Mouse (Mus musculus): ENCODE data around the gene Parp3.
A peak's percentile ranks its signal among the peaks of the same experiment; 100 is the strongest.

The Parp3 gene

GRCm38 (mm10) chr9:106456325-106457162 is 20.2 kb downstream of the Parp3 start:
- DNase-seq: no peak

- DNase-seq: no peak
Observed at GRCm38 (mm10) chr9:106454888-106455681, 21.7 kb downstream of the Parp3 start.

DNA sequence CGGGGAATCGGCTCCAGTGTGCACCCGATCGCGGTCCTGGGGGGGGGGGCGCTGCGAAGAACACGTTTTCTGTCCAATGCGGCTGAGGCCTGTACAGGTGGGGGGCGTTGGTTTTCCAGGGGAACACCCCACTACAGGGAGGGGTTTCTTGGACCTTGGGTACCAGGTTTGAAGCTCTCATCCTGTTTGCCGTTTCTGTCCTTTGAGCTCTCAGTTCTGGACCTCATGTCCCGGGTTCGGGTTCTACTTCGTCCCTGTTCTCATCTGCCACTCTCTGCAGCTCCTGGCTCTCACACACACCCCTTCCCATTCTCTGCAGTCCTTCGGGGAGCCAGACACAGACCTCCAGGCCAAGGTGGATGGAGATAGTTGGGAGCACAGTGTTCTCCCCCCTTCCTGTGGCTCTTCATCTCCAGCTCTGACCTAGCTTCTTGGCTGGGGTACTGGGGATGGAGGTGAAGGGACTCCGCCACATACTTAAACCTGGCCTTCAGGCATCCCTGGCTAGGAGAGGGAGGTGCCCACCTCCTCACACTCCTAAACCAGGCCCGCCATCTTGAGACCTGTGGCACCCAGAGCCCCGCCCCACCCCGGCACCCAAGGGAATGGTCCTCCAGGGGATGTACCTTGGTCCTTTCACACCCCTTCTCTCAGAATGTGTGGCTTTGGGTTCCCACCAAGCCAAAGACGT is 22.5 kb downstream of the Parp3 start:
- DNase-seq: no peak

DNA sequence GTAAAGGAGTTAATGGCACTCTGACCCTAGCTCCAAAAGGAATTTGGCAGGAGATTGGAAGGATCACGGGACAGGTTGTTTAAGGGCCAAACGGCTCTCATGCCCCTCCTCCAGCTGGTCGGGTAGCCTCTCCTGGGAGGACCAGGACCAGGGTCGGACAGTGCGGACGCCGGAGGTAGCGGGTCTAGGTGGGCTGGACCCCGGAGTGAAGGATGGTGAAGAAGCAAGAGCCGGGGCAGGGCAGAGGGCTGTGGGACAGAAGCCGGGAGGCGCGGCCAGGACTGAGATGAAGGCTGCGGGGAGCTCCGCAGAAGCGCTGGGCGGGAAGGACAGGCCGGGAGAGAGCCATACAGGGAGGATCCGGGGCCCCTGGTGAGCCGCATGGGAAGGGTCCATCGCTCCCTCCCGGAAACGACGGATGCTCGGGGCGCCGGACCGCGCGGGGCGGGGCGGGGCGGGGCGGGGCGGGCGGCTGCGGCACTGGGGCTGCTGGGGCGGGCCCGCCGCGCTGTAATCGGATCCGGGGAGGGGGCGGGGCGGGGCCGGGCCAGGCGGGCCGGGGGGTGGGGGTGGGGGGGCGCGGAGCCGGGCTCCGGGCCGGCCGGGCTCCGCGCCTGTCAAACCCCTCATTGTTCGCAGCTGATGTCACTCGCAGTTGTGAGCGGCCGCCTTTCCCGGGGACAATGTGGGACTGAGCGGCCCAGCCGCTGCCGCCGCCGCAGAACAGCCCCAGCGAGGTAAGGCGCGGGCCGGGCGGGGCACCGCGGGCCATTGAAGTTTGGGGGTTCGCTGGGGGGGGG is 23.3 kb downstream of the Parp3 start, which contains the start of gene Pcbp4:
Gene Pcbp4, plus strand, starts transcription at position 21 of the 800 bp plus-strand sequence.
- DNase-seq: peak; percentile 60

- no peak for DNase-seq
Observed at GRCm38 (mm10) chr9:106452821-106453220, 23.9 kb downstream of the Parp3 start.

- DNase-seq: no peak
Observed at GRCm38 (mm10) chr9:106452351-106452750, 24.4 kb downstream of the Parp3 start.

DNA sequence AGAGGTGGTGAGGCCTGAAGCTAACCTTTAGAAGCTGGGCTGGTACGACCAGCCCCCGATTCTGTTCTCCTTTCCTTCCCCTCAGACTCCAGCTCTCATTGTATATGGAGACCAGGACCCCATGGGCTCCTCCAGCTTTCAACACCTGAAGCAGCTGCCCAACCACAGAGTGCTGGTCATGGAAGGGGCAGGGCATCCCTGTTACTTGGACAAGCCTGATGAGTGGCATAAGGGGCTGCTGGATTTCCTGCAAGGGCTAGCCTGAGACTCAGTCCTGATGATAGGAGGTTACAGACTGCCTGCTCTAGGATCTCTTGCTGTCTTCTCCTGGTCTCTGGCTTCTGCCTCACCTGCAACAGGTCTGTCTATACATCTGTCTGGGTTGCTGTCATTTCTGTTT is 24.9 kb downstream of the Parp3 start:
- no peak for DNase-seq

DNA sequence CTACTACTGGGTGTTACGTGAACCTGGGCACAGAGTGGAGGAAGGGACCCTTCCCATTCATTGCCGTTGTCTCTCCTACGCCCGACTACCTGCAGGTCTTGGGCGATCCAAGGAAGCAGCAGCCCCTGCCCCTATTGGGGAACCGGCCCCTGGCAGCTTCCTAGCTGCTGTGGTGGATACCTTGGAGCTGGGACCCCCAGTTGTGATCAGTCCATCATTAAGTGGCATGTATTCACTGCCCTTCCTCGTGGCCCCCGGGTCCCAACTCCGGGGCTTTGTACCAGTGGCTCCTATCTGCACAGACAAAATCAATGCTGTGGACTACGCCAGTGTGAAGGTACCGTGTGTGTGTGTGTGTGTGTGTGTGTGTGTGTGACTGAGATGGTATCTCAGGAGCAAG is 25.5 kb downstream of the Parp3 start:
- no peak for DNase-seq

GRCm38 (mm10) chr9:106450661-106451060 is 26.1 kb downstream of the Parp3 start:
- DNase-seq: peak; percentile 80

DNA sequence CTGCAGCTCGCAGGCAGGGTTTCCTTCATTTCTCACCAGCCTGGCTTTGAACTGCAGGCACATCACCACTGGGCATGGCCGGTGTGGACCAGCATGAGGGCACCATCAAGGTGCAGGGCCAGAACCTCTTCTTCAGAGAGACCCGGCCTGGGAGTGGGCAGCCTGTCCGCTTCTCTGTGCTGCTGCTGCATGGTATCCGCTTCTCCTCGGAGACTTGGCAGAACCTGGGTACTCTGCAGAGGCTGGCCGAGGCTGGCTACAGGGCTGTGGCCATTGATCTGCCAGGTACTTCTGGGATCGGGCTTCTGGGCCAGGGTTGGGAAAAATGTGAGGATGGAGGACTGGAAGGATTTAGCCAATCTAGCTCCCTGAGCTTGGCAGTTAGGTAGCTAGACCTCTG is 26.8 kb downstream of the Parp3 start:
- DNase-seq: no peak

DNA sequence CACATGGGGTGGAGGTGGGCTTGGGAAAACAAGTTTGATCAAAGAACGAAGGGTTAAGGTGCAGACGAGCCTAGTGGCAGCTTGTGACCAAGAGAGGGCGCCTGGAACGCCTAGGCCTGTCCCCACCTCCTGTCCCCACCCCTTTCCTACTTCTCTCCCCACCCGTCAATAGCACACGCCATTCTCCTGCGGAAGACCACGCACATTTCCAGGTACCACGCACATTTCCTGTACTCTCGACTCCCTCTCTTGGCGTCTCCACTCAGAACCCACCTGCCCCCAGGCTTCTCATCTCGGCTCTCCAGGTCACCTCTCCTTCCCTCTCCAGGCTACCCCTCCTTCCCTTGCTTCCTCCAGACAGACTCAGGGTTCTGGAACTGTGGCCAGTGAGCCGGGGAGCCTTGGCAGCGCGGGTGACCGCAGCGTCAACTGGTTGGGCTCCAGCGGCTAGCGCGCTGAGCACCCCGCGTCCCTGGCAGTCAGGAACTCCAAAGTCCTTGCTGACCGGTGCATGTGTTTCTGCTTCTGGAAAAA is 28.2 kb downstream of the Parp3 start:
- peak; percentile 90 for DNase-seq

DNA sequence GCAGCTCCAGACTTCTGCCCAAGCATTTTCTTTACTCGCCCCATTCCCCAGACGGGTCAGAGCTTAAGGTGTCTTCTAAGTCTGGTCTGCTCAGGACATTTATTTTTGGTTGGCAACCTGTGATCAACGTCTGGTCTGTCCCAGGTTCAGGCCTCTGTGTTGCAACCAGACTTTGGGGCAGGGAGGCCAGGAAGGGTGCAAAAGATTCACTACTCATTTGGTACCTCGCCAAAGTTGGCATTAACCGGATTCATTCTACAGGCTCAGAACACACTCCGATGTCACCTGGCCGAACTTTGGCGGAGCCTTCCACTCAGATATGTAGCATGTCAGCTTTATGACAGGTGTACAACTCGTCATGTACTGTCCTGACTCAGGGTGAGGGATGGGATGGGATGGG is 28.8 kb downstream of the Parp3 start:
- no peak for DNase-seq

- peak; percentile 98 for DNase-seq
Observed at GRCm38 (mm10) chr9:106447348-106447747, 29.4 kb downstream of the Parp3 start, which contains the start of the genes Abhd14b and Abhd14a. Abhd14b (plus strand) TSS chr9:106447459. Abhd14a (minus strand) TSS chr9:106447678.

GRCm38 (mm10) chr9:106444836-106445235 is 31.9 kb downstream of the Parp3 start:
- DNase-seq: no peak

DNA sequence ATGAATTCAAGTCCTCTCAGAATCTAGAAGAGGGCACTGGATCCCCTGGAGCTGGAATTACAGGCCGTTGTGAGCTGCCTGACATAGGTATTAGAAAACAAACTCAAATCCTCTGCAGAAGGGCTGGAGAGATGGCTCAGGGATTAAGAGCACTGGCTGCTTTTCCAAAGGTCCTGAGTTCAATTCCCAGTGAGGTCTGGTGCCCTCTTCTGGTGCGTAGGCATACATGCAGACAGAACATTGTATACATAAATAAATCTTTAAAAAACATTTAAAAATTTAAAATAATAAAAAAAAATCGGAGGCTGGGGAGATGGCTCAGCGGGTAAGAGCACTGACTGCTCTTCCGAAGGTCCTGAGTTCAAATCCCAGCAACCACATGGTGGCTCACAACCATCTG is 34.1 kb downstream of the Parp3 start:
- DNase-seq: no peak

DNA sequence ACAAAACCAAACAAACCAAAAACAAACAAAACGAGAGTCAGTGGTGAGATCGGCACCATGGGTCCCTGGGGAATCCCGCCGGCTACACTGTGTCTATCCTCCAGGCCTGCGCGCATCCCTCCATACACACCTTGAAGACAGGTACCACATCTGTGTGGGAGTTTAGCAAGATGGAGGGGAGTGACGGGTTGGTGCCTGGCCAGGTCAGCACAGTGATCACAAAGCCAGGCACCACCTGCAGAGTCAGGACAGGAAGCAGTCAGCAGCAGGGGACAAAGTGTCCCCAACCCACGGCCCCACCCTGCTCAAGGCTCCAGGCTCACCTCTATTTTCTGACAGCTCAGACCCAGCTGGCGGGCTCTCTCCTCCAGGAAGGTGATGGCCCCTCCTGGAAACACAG is 40.2 kb downstream of the Parp3 start:
- DNase-seq: no peak

GRCm38 (mm10) chr9:106433389-106433788 is 43.4 kb downstream of the Parp3 start:
- DNase-seq: no peak

- no peak for DNase-seq
Observed at GRCm38 (mm10) chr9:106430015-106430264, 46.8 kb downstream of the Parp3 start.

- DNase-seq: peak; percentile 97
Observed at GRCm38 (mm10) chr9:106429221-106430014, 47.3 kb downstream of the Parp3 start, which contains the start of gene Rpl29. Rpl29 (plus strand) TSS chr9:106429454.

GRCm38 (mm10) chr9:106428719-106429220 is 48.0 kb downstream of the Parp3 start:
- no peak for DNase-seq

GRCm38 (mm10) chr9:106421865-106422160 is 54.9 kb downstream of the Parp3 start:
- peak; percentile 96 for DNase-seq

All from lung, postnatal 36 days (tissue).